Mouse (Mus musculus): Measurements from ENCODE around the gene Mrpl10.

DNA sequence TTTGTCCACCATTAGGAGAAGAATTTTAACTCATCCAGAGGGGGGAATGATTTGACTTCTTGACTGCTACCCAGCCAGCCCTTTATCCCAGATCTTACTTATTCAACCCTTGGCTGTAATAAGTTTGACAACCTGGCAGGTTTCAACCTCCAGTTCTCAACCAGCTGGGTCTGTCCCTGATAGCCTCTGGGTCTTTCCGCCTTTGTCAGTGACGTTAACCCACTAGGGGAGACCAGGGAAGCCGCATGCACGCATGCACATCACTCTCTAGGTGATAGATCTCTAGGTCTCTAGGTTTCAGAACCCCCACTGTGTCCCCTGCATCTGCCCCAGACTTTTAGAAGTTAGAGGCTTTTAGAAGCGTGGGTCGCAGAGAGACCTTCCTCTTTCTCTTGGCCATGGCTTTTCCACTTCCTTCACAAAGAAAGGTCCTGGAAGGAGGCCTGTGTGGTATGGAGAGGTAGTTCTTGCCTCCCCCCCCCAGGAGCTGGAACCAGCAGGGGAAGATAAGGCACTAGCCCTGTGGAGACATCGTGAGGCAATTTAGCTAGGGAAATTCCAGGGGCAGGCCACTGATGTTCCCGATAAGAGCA is 32.1 kb upstream of the Mrpl10 start:
- TF ChIP-seq CTCF (IDR thresholded peaks at IDR 0.05; ENCODE audit: low read depth) (no peak), EP300 (optimal IDR thresholded peaks at IDR 0.05) (no peak)
